Mouse (Mus musculus) stomach, embryonic 16.5 days (tissue): ENCODE results near the gene Tbx5. TPM values are rescaled to one million over a fixed set of nuclear protein-coding genes. Genes with fewer than 3 reads are reported as not detected.

Experiments used
- polyA plus RNA-seq: library from polyadenylated mRNA; unstranded; fragments of >200 nt; fragmentation: Nextera tagmentation; extraction: Ambion mirVana; gene quantifications from 2 replicates; pipeline ENCODE4 v1.2.1, GENCODE M21; 2015

The Tbx5 gene
- polyA plus RNA-seq, 1 experiment from 2014 or later = 0.43 TPM

Other genes with a start within 250 kb of the Tbx5 start
- gene Tbx3, start 162.0 kb upstream of the Tbx5 start, polyA plus RNA-seq = 15.8 and 16.5 TPM in 2 replicates